In genomic region chr17:4867754-4868445, GRCm38 (mm10) we compare ENCODE assay signal across 9 mouse cellular contexts.
DNase-seq lines count a peak whose midpoint lies in the region; ATAC-seq lines count a peak whose summit lies in the region.
"Had no signal": no experiment of that assay in that cellular context is flagged by ENCODE, and none has a peak within 500 bp of the region (broad histone marks: within the 10 kb centered on the region; RNA-seq: fewer than 3 reads in every experiment).

No protein-coding gene starts in this region.

- no peaks in the 10 kb centered on the region for H3K27me3 ChIP-seq in kidney, embryonic 14.5 days (ENCODE audit: control insufficient read depth, insufficient read depth, low read length)
- H3K27me3 ChIP-seq in stomach, embryonic 15.5 days (replicated peaks), result no peaks in the 10 kb centered on the region
- no peaks in the 10 kb centered on the region for H3K27me3 ChIP-seq in hindbrain, embryonic 13.5 days

- intact Hi-C loops in left cerebral cortex, postnatal 14 days (cut with DNase I), result no loop called here

- H3K4me1 ChIP-seq in kidney, embryonic 14.5 days (ENCODE audit: control insufficient read depth, insufficient read depth, low read length), result peaks cover 10% of the 10 kb centered on the region; the same call in 1 of the 2 replicates
- peaks cover 19% of the 10 kb centered on the region for H3K4me1 ChIP-seq in stomach, embryonic 15.5 days
- H3K4me1 ChIP-seq in hindbrain, embryonic 13.5 days (replicated peaks), result peaks cover 24% of the 10 kb centered on the region

- no peak overlapping the region for H3K4me3 ChIP-seq in kidney, embryonic 14.5 days (ENCODE audit: low read length)
- H3K4me3 ChIP-seq in stomach, embryonic 15.5 days (replicated peaks), result no peak overlapping the region
- no peak overlapping the region for H3K4me3 ChIP-seq in hindbrain, embryonic 13.5 days

- H3K4me2 ChIP-seq in kidney, embryonic 14.5 days (replicated peaks; ENCODE audit: low read depth, low read length), result no peak overlapping the region
- H3K4me2 ChIP-seq in stomach, embryonic 15.5 days, result no peak overlapping the region
- H3K4me2 ChIP-seq in hindbrain, embryonic 13.5 days, result no peak overlapping the region

- no peak overlapping the region for H3K9ac ChIP-seq in kidney, embryonic 14.5 days (ENCODE audit: low read depth, low read length)
- H3K9ac ChIP-seq in stomach, embryonic 15.5 days, result no peak overlapping the region
- H3K9ac ChIP-seq in hindbrain, embryonic 13.5 days, result no peak overlapping the region

- no peak for ATAC-seq in kidney, embryonic 14.5 days (ENCODE audit: low FRiP score, low TSS enrichment)
- ATAC-seq in stomach, embryonic 15.5 days (ENCODE audit: insufficient read depth, low FRiP score, low read depth), result no peak
- no peak for ATAC-seq in hindbrain, embryonic 13.5 days (ENCODE audit: low FRiP score)

- WGBS in kidney, embryonic 14.5 days, result 79% methylated on average over 9 of the region's 9 CpGs
- WGBS in stomach, embryonic 15.5 days, result 65% methylated on average over 9 of the region's 9 CpGs
- 84% methylated on average over 9 of the region's 9 CpGs for WGBS in hindbrain, embryonic 13.5 days

- H3K9me3 ChIP-seq in kidney, embryonic 14.5 days (ENCODE audit: control insufficient read depth, low read length), result no peaks in the 10 kb centered on the region
- no peaks in the 10 kb centered on the region for H3K9me3 ChIP-seq in stomach, embryonic 15.5 days
- H3K9me3 ChIP-seq in hindbrain, embryonic 13.5 days, result no peaks in the 10 kb centered on the region

- peak; percentile 22 for DNase-seq in kidney, adult 11 months
- peak; percentile 44 for DNase-seq in gastrocnemius, postnatal 10 days
- peak; percentile 13 to 53 for DNase-seq in kidney, postnatal 36 days
- no peak for DNase-seq in B cell, adult 2 months
- DNase-seq in left cerebral cortex, postnatal 14 days (ENCODE audit: low spot score in 2 of 2), result no peak

- H3K36me3 ChIP-seq in kidney, embryonic 14.5 days (ENCODE audit: control insufficient read depth, insufficient read depth, low read length), result no peaks in the 10 kb centered on the region
- no peaks in the 10 kb centered on the region for H3K36me3 ChIP-seq in stomach, embryonic 15.5 days
- H3K36me3 ChIP-seq in hindbrain, embryonic 13.5 days, result no peaks in the 10 kb centered on the region

- H3K27ac ChIP-seq in kidney, embryonic 14.5 days (ENCODE audit: low read depth, low read length), result no peak overlapping the region
- H3K27ac ChIP-seq in stomach, embryonic 15.5 days, result 0 out of 2 replicates have a peak overlapping the region, but pooled peaks have one; percentile 6
- no peak overlapping the region for H3K27ac ChIP-seq in hindbrain, embryonic 13.5 days
- H3K27ac ChIP-seq: macrophage had no signal

Comparison
In these comparisons a context has a peak if more than half of its experiments do, and no peak if none do; other contexts are left out.
1. DNase-seq: peak in kidney, adult 11 months (single experiment), gastrocnemius, postnatal 10 days (single experiment) and kidney, postnatal 36 days (2 of 2); none in B cell, adult 2 months (0 of 2) and left cerebral cortex, postnatal 14 days (0 of 2).